ENCODE assay signal across 7 mouse cellular contexts in genomic region chr8:122678061-122678895, GRCm38 (mm10). TPM values are rescaled to one million over a fixed set of nuclear protein-coding genes. Genes with fewer than 3 reads are reported as not detected.
A peak's percentile ranks its signal among the peaks of the same experiment; 100 is the strongest.
DNase-seq lines count a peak whose midpoint lies in the region; ATAC-seq and TF ChIP-seq lines count a peak whose summit lies in the region.

No protein-coding gene starts in this region.

- TF ChIP-seq CTCF in intestine, postnatal 0 days (IDR thresholded peaks at IDR 0.05; ENCODE audit: low read depth), result peak; percentile 93

- H3K4me1 ChIP-seq in embryonic facial prominence, embryonic 10.5 days, result peaks cover 66% of the 10 kb centered on the region
- H3K4me1 ChIP-seq in intestine, postnatal 0 days (replicated peaks; ENCODE audit: control insufficient read depth, insufficient read depth, low read length), result no peaks in the 10 kb centered on the region
- H3K4me1 ChIP-seq in limb, embryonic 14.5 days (ENCODE audit: control insufficient read depth, insufficient read depth, low read length), result peaks cover 31% of the 10 kb centered on the region
- peaks cover 64% of the 10 kb centered on the region for H3K4me1 ChIP-seq in midbrain, embryonic 15.5 days

- peak overlapping the region; percentile 64 for H3K9ac ChIP-seq in intestine, postnatal 0 days (ENCODE audit: low read depth, low read length)
- peak overlapping the region; percentile 59 for H3K9ac ChIP-seq in limb, embryonic 14.5 days (ENCODE audit: low read depth, low read length, severe bottlenecking)
- H3K9ac ChIP-seq in midbrain, embryonic 15.5 days, result peak overlapping the region; percentile 84

- H3K4me3 ChIP-seq in embryonic facial prominence, embryonic 10.5 days, result peak overlapping the region; percentile 73
- peak overlapping the region; percentile 72 for H3K4me3 ChIP-seq in intestine, postnatal 0 days (ENCODE audit: low read depth, low read length)
- H3K4me3 ChIP-seq in limb, embryonic 14.5 days (replicated peaks; ENCODE audit: low read length), result peak overlapping the region; percentile 60
- peak overlapping the region; percentile 88 for H3K4me3 ChIP-seq in midbrain, embryonic 15.5 days

- no peaks in the 10 kb centered on the region for H3K9me3 ChIP-seq in embryonic facial prominence, embryonic 10.5 days
- H3K9me3 ChIP-seq in intestine, postnatal 0 days (ENCODE audit: control insufficient read depth), result no peaks in the 10 kb centered on the region
- H3K9me3 ChIP-seq in limb, embryonic 14.5 days (ENCODE audit: control insufficient read depth, low read length), result no peaks in the 10 kb centered on the region
- H3K9me3 ChIP-seq in midbrain, embryonic 15.5 days, result no peaks in the 10 kb centered on the region

- peaks cover 100% of the 10 kb centered on the region for H3K27me3 ChIP-seq in embryonic facial prominence, embryonic 10.5 days (replicated peaks; ENCODE audit: low read depth, poor library complexity, severe bottlenecking)
- H3K27me3 ChIP-seq in intestine, postnatal 0 days (replicated peaks; ENCODE audit: control insufficient read depth, insufficient read depth, low read length), result peaks cover 49% of the 10 kb centered on the region
- peaks cover 20% of the 10 kb centered on the region for H3K27me3 ChIP-seq in limb, embryonic 14.5 days (ENCODE audit: control insufficient read depth, insufficient read depth, low read length)
- no peaks in the 10 kb centered on the region for H3K27me3 ChIP-seq in midbrain, embryonic 15.5 days (replicated peaks)

- peak overlapping the region; percentile 100 for H3K4me2 ChIP-seq in intestine, postnatal 0 days (replicated peaks; ENCODE audit: low read depth)
- peak overlapping the region; percentile 85 for H3K4me2 ChIP-seq in limb, embryonic 14.5 days (replicated peaks; ENCODE audit: low read depth, low read length, severe bottlenecking)
- peak overlapping the region; percentile 77 for H3K4me2 ChIP-seq in midbrain, embryonic 15.5 days

- ATAC-seq in granulocyte monocyte progenitor cell, adult 5-6 weeks (replicated peaks; ENCODE audit: poor library complexity, severe bottlenecking), result peak; percentile 46
- peak; percentile 77 for ATAC-seq in intestine, postnatal 0 days
- peak; percentile 69 for ATAC-seq in limb, embryonic 14.5 days (ENCODE audit: low FRiP score, low read depth)
- peak; percentile 75 for ATAC-seq in midbrain, embryonic 15.5 days (replicated peaks)

- no peaks in the 10 kb centered on the region for H3K36me3 ChIP-seq in embryonic facial prominence, embryonic 10.5 days (replicated peaks)
- H3K36me3 ChIP-seq in intestine, postnatal 0 days (ENCODE audit: control insufficient read depth, insufficient read depth), result no peaks in the 10 kb centered on the region
- no peaks in the 10 kb centered on the region for H3K36me3 ChIP-seq in limb, embryonic 14.5 days (ENCODE audit: control insufficient read depth, insufficient read depth, low read length)
- no peaks in the 10 kb centered on the region for H3K36me3 ChIP-seq in midbrain, embryonic 15.5 days (replicated peaks)

- no peak for TF ChIP-seq POLR2A in limb, embryonic 14.5 days (IDR thresholded peaks at IDR 0.05; ENCODE audit: borderline replicate concordance, extremely low read depth, insufficient read depth, insufficient read length)

- H3K27ac ChIP-seq in embryonic facial prominence, embryonic 10.5 days (replicated peaks), result peak overlapping the region; percentile 78
- H3K27ac ChIP-seq in intestine, postnatal 0 days (ENCODE audit: low read depth, low read length), result peak overlapping the region; percentile 73
- H3K27ac ChIP-seq in limb, embryonic 14.5 days (replicated peaks; ENCODE audit: low read depth, low read length), result 0 out of 2 replicates have a peak overlapping the region, but pooled peaks have one; percentile 5
- peak overlapping the region; percentile 95 for H3K27ac ChIP-seq in midbrain, embryonic 15.5 days

- peak; percentile 84 to 90 for DNase-seq in adrenal gland, postnatal 36 days
- peak; percentile 85 for DNase-seq in embryonic facial prominence, embryonic 10.5 days (ENCODE audit: low spot score)
- no peak for DNase-seq in limb, embryonic 14.5 days (ENCODE audit: low spot score)
- DNase-seq in spleen, postnatal 14 days (ENCODE audit: low spot score in 2 of 2), result peak; percentile 74 to 85

- WGBS in embryonic facial prominence, embryonic 10.5 days, result under 1% methylated on average over 122 of the region's 127 CpGs
- 0% methylated on average over 99 of the region's 127 CpGs for WGBS in intestine, postnatal 0 days
- 0% methylated on average over 29 of the region's 127 CpGs for WGBS in limb, embryonic 14.5 days
- under 1% methylated on average over 91 of the region's 127 CpGs for WGBS in midbrain, embryonic 15.5 days

RNA-seq across cellular contexts. Expression of gene Cbfa2t3, which starts 20.6 kb away (rescaled TPM):
- total RNA-seq in adrenal gland, postnatal 36 days (2021), result 10 to 100 TPM in 1 of 2 experiments, 1 to 10 TPM in 1; 8.7 to 13.7 TPM
- polyA plus RNA-seq in embryonic facial prominence, embryonic 10.5 days (2016; fragmentation: Nextera tagmentation; extraction: Ambion mirVana), result 1.7 and 2.3 TPM in 2 replicates
- total RNA-seq in granulocyte monocyte progenitor cell, adult 5-6 weeks (2014; fragmentation: Nextera tagmentation), result 35.4 and 37.7 TPM in 2 replicates
- total RNA-seq in granulocyte monocyte progenitor cell, adult 5-6 weeks (2017), result 8.3 and 16.0 TPM in 2 replicates
- 5.9 and 7.6 TPM in 2 replicates for polyA plus RNA-seq in intestine, postnatal 0 days (2015; fragmentation: Nextera tagmentation; extraction: Ambion mirVana)
- polyA plus RNA-seq in limb, embryonic 14.5 days (2012; rRNA removed), result 6.1 and 7.2 TPM in 2 replicates
- polyA plus RNA-seq in limb, embryonic 14.5 days (2014; fragmentation: Nextera tagmentation; extraction: Ambion mirVana), result 6.0 and 6.1 TPM in 2 replicates
- polyA plus RNA-seq in midbrain, embryonic 15.5 days (2015; fragmentation: Nextera tagmentation; extraction: Ambion mirVana), result 20.2 and 21.4 TPM in 2 replicates

RNA-seq across cellular contexts. Expression of gene Pabpn1l, which starts 55.7 kb away (rescaled TPM):
- total RNA-seq in adrenal gland, postnatal 36 days (2021), result not detected
- polyA plus RNA-seq in embryonic facial prominence, embryonic 10.5 days (2016; fragmentation: Nextera tagmentation; extraction: Ambion mirVana), result 0.30 TPM in 1 of 2 replicates, not detected in the other
- not detected in 2 replicates for total RNA-seq in granulocyte monocyte progenitor cell, adult 5-6 weeks (2014; fragmentation: Nextera tagmentation)
- not detected in 2 replicates for total RNA-seq in granulocyte monocyte progenitor cell, adult 5-6 weeks (2017)
- 0.13 TPM in 1 of 2 replicates, not detected in the other for polyA plus RNA-seq in intestine, postnatal 0 days (2015; fragmentation: Nextera tagmentation; extraction: Ambion mirVana)
- 0.05 TPM in 1 of 2 replicates, not detected in the other for polyA plus RNA-seq in limb, embryonic 14.5 days (2012; rRNA removed)
- polyA plus RNA-seq in limb, embryonic 14.5 days (2014; fragmentation: Nextera tagmentation; extraction: Ambion mirVana), result not detected in 2 replicates
- polyA plus RNA-seq in midbrain, embryonic 15.5 days (2015; fragmentation: Nextera tagmentation; extraction: Ambion mirVana), result not detected in 2 replicates

Comparison
In these comparisons a context has a peak if more than half of its experiments do, and no peak if none do; other contexts are left out.
1. H3K27ac ChIP-seq: peak in every context shown above with its lines; median percentile 95 in midbrain, embryonic 15.5 days; 78 in embryonic facial prominence, embryonic 10.5 days; 73 in intestine, postnatal 0 days; 5 in limb, embryonic 14.5 days.